Mouse (Mus musculus): Measurements from ENCODE around the gene Mtf1.

The Mtf1 gene

GRCm38 (mm10) chr4:124850933-124851658 lies 49.2 kb downstream of the Mtf1 start, which contains the start of gene 1110065P20Rik:
Gene 1110065P20Rik (minus strand): TSS chr4:124851196.
- peak; percentile 60 for DNase-seq (ENCODE audit: low read depth, low spot score)

- no peak for DNase-seq (ENCODE audit: low read depth, low spot score)
These were observed 54.4 kb downstream of the Mtf1 start for GRCm38 (mm10) chr4:124856294-124856693.

GRCm38 (mm10) chr4:124858370-124858769 lies 56.5 kb downstream of the Mtf1 start:
- DNase-seq (ENCODE audit: low read depth, low spot score) = no peak

- peak; percentile 68 for DNase-seq (ENCODE audit: low read depth, low spot score)
These were observed 58.5 kb downstream of the Mtf1 start for GRCm38 (mm10) chr4:124860446-124860845.

GRCm38 (mm10) chr4:124861283-124862188 lies 59.6 kb downstream of the Mtf1 start, which contains the start of gene Maneal:
Gene Maneal (minus strand): TSS chr4:124862171.
- no peak for DNase-seq (ENCODE audit: low read depth, low spot score)

GRCm38 (mm10) chr4:124872719-124873118 lies 70.8 kb downstream of the Mtf1 start:
- DNase-seq (ENCODE audit: low read depth, low spot score) = peak; percentile 84

- DNase-seq (ENCODE audit: low read depth, low spot score) = no peak
These were observed 78.7 kb downstream of the Mtf1 start, which contains the start of gene Epha10 for GRCm38 (mm10) chr4:124880599-124880998. Gene Epha10 (plus strand): TSS chr4:124880899.

GRCm38 (mm10) chr4:124881341-124881908 lies 79.5 kb downstream of the Mtf1 start:
- DNase-seq (ENCODE audit: low read depth, low spot score) = peak; percentile 83

GRCm38 (mm10) chr4:124882151-124882729 lies 80.3 kb downstream of the Mtf1 start:
- peak; percentile 53 for DNase-seq (ENCODE audit: low read depth, low spot score)

GRCm38 (mm10) chr4:124888702-124889101 lies 86.8 kb downstream of the Mtf1 start:
- no peak for DNase-seq (ENCODE audit: low read depth, low spot score)

- no peak for DNase-seq (ENCODE audit: low read depth, low spot score)
These were observed 88.0 kb downstream of the Mtf1 start for GRCm38 (mm10) chr4:124889935-124890334.

GRCm38 (mm10) chr4:124890831-124891230 lies 88.9 kb downstream of the Mtf1 start:
- no peak for DNase-seq (ENCODE audit: low read depth, low spot score)

GRCm38 (mm10) chr4:124893769-124894168 lies 91.9 kb downstream of the Mtf1 start:
- DNase-seq (ENCODE audit: low read depth, low spot score) = peak; percentile 42

- DNase-seq (ENCODE audit: low read depth, low spot score) = peak; percentile 54
These were observed 92.9 kb downstream of the Mtf1 start for GRCm38 (mm10) chr4:124894508-124895428.

- no peak for DNase-seq (ENCODE audit: low read depth, low spot score)
These were observed 96.5 kb downstream of the Mtf1 start for GRCm38 (mm10) chr4:124898428-124898827.

Measured in ES-CJ7 (cell line).